Comparison of ENCODE assay signal across 8 mouse cellular contexts in genomic region chr3:129724961-129725501, GRCm38 (mm10). TPM values are rescaled to one million over a fixed set of nuclear protein-coding genes. Genes with fewer than 3 reads are reported as not detected.
DNase-seq lines count a peak whose midpoint lies in the region; ATAC-seq and TF ChIP-seq lines count a peak whose summit lies in the region.

No protein-coding gene starts in this region.

- TF ChIP-seq EP300 in MEL (IDR thresholded peaks at IDR 0.05; ENCODE audit: low read depth in 1 of 2, low read length in 2 of 2) = no peak

- peak overlapping the region; percentile 81 for H3K9ac ChIP-seq in MEL (ENCODE audit: control insufficient read depth, low read depth, low read length, poor library complexity, severe bottlenecking)
- H3K9ac ChIP-seq in forebrain, postnatal 0 days = peak overlapping the region; percentile 53
- peak overlapping the region; percentile 49; the same call in 1 of the 2 replicates for H3K9ac ChIP-seq in lung, embryonic 15.5 days

- no peaks in the 10 kb centered on the region for H3K9me3 ChIP-seq in MEL (replicated peaks; ENCODE audit: insufficient read depth, low read length)
- H3K9me3 ChIP-seq in forebrain, postnatal 0 days (ENCODE audit: low read length) = no peaks in the 10 kb centered on the region
- no peaks in the 10 kb centered on the region for H3K9me3 ChIP-seq in lung, embryonic 15.5 days

- under 1% methylated on average over 24 of the region's 24 CpGs for WGBS in cerebellum, adult 2 months
- under 1% methylated on average over 24 of the region's 24 CpGs for WGBS in forebrain, postnatal 0 days
- under 1% methylated on average over 24 of the region's 24 CpGs for WGBS in lung, embryonic 15.5 days

- ATAC-seq in forebrain, postnatal 0 days = peak; percentile 99
- peak; percentile 97 for ATAC-seq in lung, embryonic 15.5 days (ENCODE audit: borderline replicate concordance, extremely low read depth, low FRiP score, low TSS enrichment)

- no peak for TF ChIP-seq CTCF in MEL (IDR thresholded peaks at IDR 0.05 in 2 of 3, conservative IDR thresholded peaks at IDR 0.05 in 1 of 3; ENCODE audit: control insufficient read depth in 1 of 3, insufficient read depth in 1 of 3, low read depth in 2 of 3, low read length in 3 of 3, poor library complexity in 1 of 3, severe bottlenecking in 1 of 3)
- TF ChIP-seq CTCF in cerebellum, adult 2 months (IDR thresholded peaks at IDR 0.05; ENCODE audit: borderline replicate concordance, insufficient read depth, low read depth, low read length) = no peak
- TF ChIP-seq CTCF in forebrain, postnatal 0 days (IDR thresholded peaks at IDR 0.05; ENCODE audit: low read depth) = no peak

- H3K27ac ChIP-seq in MEL (ENCODE audit: control insufficient read depth, low read depth, low read length) = peak overlapping the region; percentile 88
- peak overlapping the region; percentile 71 for H3K27ac ChIP-seq in cerebellum, adult 2 months (ENCODE audit: insufficient read depth, low read length)
- H3K27ac ChIP-seq in forebrain, postnatal 0 days (ENCODE audit: low read depth, low read length) = peak overlapping the region; percentile 85
- H3K27ac ChIP-seq in lung, embryonic 15.5 days = peak overlapping the region; percentile 87

- peaks cover 2 to 16% of the 10 kb centered on the region in 2 experiments for H3K4me1 ChIP-seq in MEL (ENCODE audit: control insufficient read depth in 1 of 2, insufficient read depth in 2 of 2, low read length in 2 of 2)
- H3K4me1 ChIP-seq in cerebellum, adult 2 months (ENCODE audit: control insufficient read depth, insufficient read depth, low read length) = no peaks in the 10 kb centered on the region
- no peaks in the 10 kb centered on the region for H3K4me1 ChIP-seq in forebrain, postnatal 0 days (ENCODE audit: insufficient read depth)
- no peaks in the 10 kb centered on the region for H3K4me1 ChIP-seq in lung, embryonic 15.5 days

- H3K36me3 ChIP-seq in MEL (ENCODE audit: control insufficient read depth in 1 of 2, insufficient read depth in 2 of 2, low read length in 2 of 2) = peaks cover 0 to 10% of the 10 kb centered on the region in 2 experiments; a peak in 2 of 4 replicates
- H3K36me3 ChIP-seq in forebrain, postnatal 0 days (ENCODE audit: insufficient read depth) = no peaks in the 10 kb centered on the region
- no peaks in the 10 kb centered on the region for H3K36me3 ChIP-seq in lung, embryonic 15.5 days

- peak; percentile 36 to 93; a peak in 3 of 4 replicates for TF ChIP-seq POLR2A in MEL (IDR thresholded peaks at IDR 0.05; ENCODE audit: control insufficient read depth in 1 of 2, insufficient read depth in 1 of 2, low read depth in 1 of 2, low read length in 2 of 2, poor library complexity in 1 of 2)
- TF ChIP-seq POLR2A in cerebellum, adult 2 months (IDR thresholded peaks at IDR 0.05; ENCODE audit: borderline replicate concordance, insufficient read depth, low read length) = peak; percentile 84

- TF ChIP-seq RAD21 in MEL (IDR thresholded peaks at IDR 0.05; ENCODE audit: low read depth, low read length) = no peak

- H3K4me3 ChIP-seq in MEL (ENCODE audit: control insufficient read depth in 1 of 2, insufficient read depth in 1 of 2, low read depth in 2 of 2, low read length in 2 of 2) = peak overlapping the region; percentile 81 to 93
- peak overlapping the region; percentile 83 for H3K4me3 ChIP-seq in cerebellum, adult 2 months (replicated peaks; ENCODE audit: insufficient read depth, low read depth, low read length)
- H3K4me3 ChIP-seq in forebrain, postnatal 0 days (ENCODE audit: low read depth, low read length) = peak overlapping the region; percentile 53
- peak overlapping the region; percentile 64 for H3K4me3 ChIP-seq in lung, embryonic 15.5 days

- peak; percentile 97 for DNase-seq in MEL (ENCODE audit: low read depth, low spot score)
- peak; percentile 92 to 95 for DNase-seq in cerebellum, adult 2 months
- peak; percentile 99 for DNase-seq in forebrain, postnatal 0 days
- DNase-seq in heart, postnatal 4 days = peak; percentile 94
- DNase-seq in layer of hippocampus, adult 8-10 months (ENCODE audit: low spot score in 2 of 2) = peak; percentile 92 to 96
- DNase-seq in ovary, adult 18-20 months (ENCODE audit: low spot score) = peak; percentile 89
- peak; percentile 97 for DNase-seq in thymus, postnatal 0 days (ENCODE audit: low spot score)

- peak overlapping the region; percentile 59 for H3K4me2 ChIP-seq in forebrain, postnatal 0 days (ENCODE audit: low read depth)
- H3K4me2 ChIP-seq in lung, embryonic 15.5 days = peak overlapping the region; percentile 82

- H3K79me2 ChIP-seq in MEL (ENCODE audit: control insufficient read depth, insufficient read depth, low read length, poor library complexity) = no peaks in the 10 kb centered on the region; the same call in 1 of the 2 replicates

- no peaks in the 10 kb centered on the region for H3K27me3 ChIP-seq in MEL (ENCODE audit: control insufficient read depth in 1 of 2, insufficient read depth in 2 of 2, low read length in 2 of 2)
- no peaks in the 10 kb centered on the region for H3K27me3 ChIP-seq in cerebellum, adult 2 months (ENCODE audit: control insufficient read depth, insufficient read depth, low read length)
- H3K27me3 ChIP-seq in forebrain, postnatal 0 days (ENCODE audit: insufficient read depth, low read length) = no peaks in the 10 kb centered on the region
- no peaks in the 10 kb centered on the region for H3K27me3 ChIP-seq in lung, embryonic 15.5 days

TF ChIP-seq in MEL, 35 proteins besides CTCF, POLR2A, EP300 and RAD21:
- peak; percentile 89 for TF ChIP-seq NELFE (IDR thresholded peaks at IDR 0.05; ENCODE audit: low read depth, low read length)
- TF ChIP-seq MYC (IDR thresholded peaks at IDR 0.05; ENCODE audit: low read depth, low read length) = peak; percentile 71; the same call in 1 of the 2 replicates
- TF ChIP-seq ELF1 (IDR thresholded peaks at IDR 0.05; ENCODE audit: low read depth, low read length) = peak; percentile 96
- TF ChIP-seq MXI1 (IDR thresholded peaks at IDR 0.05; ENCODE audit: low read depth, low read length) = peak; percentile 93
- TF ChIP-seq MAFK (IDR thresholded peaks at IDR 0.05; ENCODE audit: borderline replicate concordance, low read depth, low read length) = no peak
- TF ChIP-seq NRF1 (IDR thresholded peaks at IDR 0.05; ENCODE audit: insufficient read depth, low read depth, low read length, poor library complexity, severe bottlenecking) = peak; percentile 99
- TF ChIP-seq POLR2AphosphoS2 (IDR thresholded peaks at IDR 0.05; ENCODE audit: low read length) = peak; percentile 90
- TF ChIP-seq MAZ (IDR thresholded peaks at IDR 0.05; ENCODE audit: low read depth, low read length) = peak; percentile 54; the same call in 1 of the 2 replicates
- TF ChIP-seq TBP (IDR thresholded peaks at IDR 0.05; ENCODE audit: low read depth, low read length) = peak; percentile 82
- TF ChIP-seq SIN3A (IDR thresholded peaks at IDR 0.05; ENCODE audit: low read length) = peak; percentile 86
- TF ChIP-seq CHD1 (IDR thresholded peaks at IDR 0.05; ENCODE audit: low read depth, low read length) = no peak
- TF ChIP-seq SMC3 (IDR thresholded peaks at IDR 0.05; ENCODE audit: low read depth, low read length) = no peak
- peak; percentile 77 for TF ChIP-seq HCFC1 (IDR thresholded peaks at IDR 0.05; ENCODE audit: low read depth, low read length)
- TF ChIP-seq MEF2A (IDR thresholded peaks at IDR 0.05; ENCODE audit: extremely low read depth, insufficient replicate concordance, low read depth, low read length, poor library complexity, severe bottlenecking) = no peak
- peak; percentile 72 for TF ChIP-seq ZMIZ1 (IDR thresholded peaks at IDR 0.05; ENCODE audit: low read depth, low read length)
- no peak for TF ChIP-seq RCOR1 (IDR thresholded peaks at IDR 0.05; ENCODE audit: low read depth, low read length)
- TF ChIP-seq JUND (IDR thresholded peaks at IDR 0.05; ENCODE audit: low read depth, low read length) = no peak
- 0 out of 2 replicates have a peak, but pooled peaks have one; percentile 41 for TF ChIP-seq KAT2A (conservative IDR thresholded peaks at IDR 0.05; ENCODE audit: low read depth, low read length)
- TF ChIP-seq ZC3H11A (IDR thresholded peaks at IDR 0.05; ENCODE audit: low read depth, low read length) = no peak
- no peak for TF ChIP-seq ZKSCAN1 (IDR thresholded peaks at IDR 0.05; ENCODE audit: low read depth, low read length)
- peak; percentile 77 for TF ChIP-seq MAX (IDR thresholded peaks at IDR 0.05; ENCODE audit: low read length)
- no peak for TF ChIP-seq BHLHE40 (IDR thresholded peaks at IDR 0.05; ENCODE audit: borderline replicate concordance, low read depth, low read length)
- TF ChIP-seq GATA1 (IDR thresholded peaks at IDR 0.05; ENCODE audit: low read depth, low read length) = no peak
- TF ChIP-seq UBTF (IDR thresholded peaks at IDR 0.05; ENCODE audit: borderline replicate concordance, insufficient read depth, low read depth, low read length) = no peak
TF ChIP-seq in MEL: peak in this region for 13.

RNA-seq across cellular contexts. Expression of gene Egf, which starts 30.1 kb away (rescaled TPM):
- 1.5 and 1.8 TPM in 2 replicates for total RNA-seq in MEL (2012; rRNA removed)
- 1 to 10 TPM in 1 of 2 experiments, not detected in 1; 3.1 TPM for polyA plus RNA-seq in MEL (2012; ENCODE audit: insufficient read depth in 1 of 2, insufficient read length in 2 of 2, low read depth in 1 of 2, low replicate concordance in 2 of 2, missing spikeins in 1 of 2)
- polyA plus RNA-seq in cerebellum, adult 2 months (2012; rRNA removed) = 3.2 and 3.6 TPM in 2 replicates
- 2.5 and 7.8 TPM in 2 replicates for total RNA-seq in forebrain, postnatal 0 days (2014; rRNA removed)
- 0.44 and 1.1 TPM in 2 replicates for polyA plus RNA-seq in forebrain, postnatal 0 days (2015; fragmentation: Nextera tagmentation; extraction: Ambion mirVana)
- 1 to 10 TPM; 2.3 to 2.5 TPM for total RNA-seq in heart, postnatal 4 days (2021)
- total RNA-seq in layer of hippocampus, adult 8-10 months (2022) = 1 to 10 TPM; 1.2 to 4.9 (median 1.6) TPM
- polyA plus RNA-seq in lung, embryonic 15.5 days (2015; fragmentation: Nextera tagmentation; extraction: Ambion mirVana) = 0.96 and 1.3 TPM in 2 replicates
- polyA plus RNA-seq in thymus, postnatal 0 days (2015; fragmentation: Nextera tagmentation; extraction: Ambion mirVana) = 0.87 and 0.95 TPM in 2 replicates

Comparison
In these comparisons a context has a peak if more than half of its experiments do, and no peak if none do; other contexts are left out.
1. Peak in every context shown above with its lines: DNase-seq, ATAC-seq, H3K4me3 ChIP-seq and H3K27ac ChIP-seq.